Mouse (Mus musculus): Measurements from ENCODE around the gene Sez6.

Sez6 gene

DNA sequence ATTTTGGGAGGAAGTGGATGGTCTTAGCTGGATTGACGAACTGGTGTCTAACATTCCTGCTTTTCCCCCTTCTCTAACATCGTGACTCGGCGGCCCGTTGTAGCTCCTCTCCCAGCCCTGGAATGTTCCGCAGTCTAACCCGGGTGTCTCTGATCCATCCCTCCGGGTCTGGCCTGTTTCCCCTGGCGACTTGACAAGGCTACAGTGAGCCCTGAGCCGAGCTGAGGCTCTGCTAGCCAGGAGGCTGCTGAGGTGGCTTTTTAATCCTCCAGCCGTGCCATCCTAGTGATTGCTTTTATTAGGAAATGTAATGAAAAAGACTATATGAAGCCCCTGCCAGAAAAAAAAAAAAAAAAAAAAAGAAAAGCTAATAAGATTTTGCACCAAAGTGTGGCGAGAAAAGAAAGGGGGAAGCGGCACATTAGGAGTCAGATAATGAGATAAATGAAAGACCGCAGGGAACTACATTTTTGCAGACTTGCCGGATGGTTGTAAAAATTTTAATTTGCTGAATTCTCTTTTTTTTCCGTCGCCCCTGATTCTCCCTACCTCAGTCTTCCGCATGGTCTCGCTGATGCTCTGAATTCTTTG, 24.4 kb upstream of the Sez6 start:
- no peak for DNase-seq (ENCODE audit: low spot score in 2 of 2)

DNA sequence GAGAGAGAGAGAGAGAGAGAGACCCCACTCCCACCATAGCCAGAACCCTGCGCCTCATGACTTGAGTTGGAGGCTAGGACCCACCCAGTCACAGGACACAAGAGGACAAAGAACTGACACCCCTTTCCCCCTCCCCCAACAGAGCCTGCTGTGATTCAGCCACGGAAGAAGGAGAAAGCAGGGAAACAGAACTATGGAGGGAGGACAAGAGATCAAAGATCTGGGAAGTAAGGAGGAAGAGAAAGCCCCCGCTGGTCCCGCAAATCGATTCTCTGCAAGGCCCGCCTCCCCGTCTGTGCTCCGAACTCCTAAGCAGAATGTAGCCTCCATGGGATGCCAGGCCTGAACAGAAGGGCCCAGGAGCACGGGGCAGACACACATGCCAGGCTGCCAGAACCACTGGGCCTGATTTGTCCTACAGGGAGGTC, 23.8 kb upstream of the Sez6 start:
- DNase-seq (ENCODE audit: low spot score in 2 of 2): no peak

DNA sequence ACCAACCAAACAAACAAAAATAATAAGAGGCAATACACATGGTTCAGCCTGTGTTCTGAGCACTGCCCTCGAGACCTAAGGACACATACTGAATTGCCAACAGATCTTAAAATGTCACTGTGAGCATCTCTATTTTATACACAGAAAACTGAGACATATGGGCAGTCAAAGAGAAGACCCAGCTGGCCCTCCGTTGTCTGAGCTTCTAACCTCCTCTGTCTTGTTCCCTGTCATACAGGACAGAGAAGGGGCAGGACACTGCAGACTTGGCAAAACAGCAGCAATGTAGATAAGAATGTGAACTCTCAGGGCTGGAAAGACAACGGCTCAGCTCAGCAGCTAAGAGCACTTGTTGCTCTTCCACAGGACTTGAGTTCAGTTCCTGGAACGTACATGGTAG, 22.1 kb upstream of the Sez6 start:
- no peak for DNase-seq (ENCODE audit: low spot score in 2 of 2)

DNA sequence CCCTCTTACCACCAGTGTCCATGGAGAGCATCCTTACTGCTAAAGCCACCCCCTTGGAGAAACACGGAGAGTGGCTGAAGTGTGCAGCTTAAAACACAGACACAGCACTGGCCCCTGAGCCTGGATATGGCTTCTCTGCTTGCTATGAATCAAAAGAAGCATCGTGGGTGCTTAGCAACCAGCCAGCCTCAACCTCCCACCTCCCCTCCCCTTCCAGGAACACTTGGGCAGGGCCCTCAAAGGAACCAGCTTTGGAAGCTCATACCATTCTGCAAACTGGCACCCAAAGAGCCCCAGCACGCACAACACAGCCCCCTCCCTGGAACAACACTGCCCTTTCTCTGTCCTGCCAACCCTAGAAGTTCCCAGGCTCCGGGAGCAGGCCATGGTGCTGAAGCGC, 21.2 kb upstream of the Sez6 start:
- no peak for DNase-seq (ENCODE audit: low spot score in 2 of 2)

DNA sequence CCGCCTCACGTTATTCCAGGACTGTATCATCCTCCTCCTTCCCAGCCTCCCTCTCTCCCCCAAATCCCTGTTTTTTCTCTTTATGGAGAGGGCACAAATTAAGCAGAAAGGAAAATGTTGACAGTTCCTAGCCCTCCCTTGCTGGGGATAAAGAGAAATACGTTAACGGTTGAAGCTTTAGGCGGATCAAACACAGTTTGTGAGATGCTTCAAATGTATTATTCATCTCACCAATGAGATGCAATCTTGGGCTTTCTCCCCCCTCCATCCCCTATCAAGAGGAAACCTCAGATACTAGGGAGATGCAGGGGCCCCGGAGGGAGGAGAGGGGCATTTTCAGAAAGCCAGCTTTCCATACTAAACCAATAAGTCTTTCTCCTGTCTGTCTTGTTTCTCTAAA, 20.8 kb upstream of the Sez6 start:
- no peak for DNase-seq (ENCODE audit: low spot score in 2 of 2)

DNA sequence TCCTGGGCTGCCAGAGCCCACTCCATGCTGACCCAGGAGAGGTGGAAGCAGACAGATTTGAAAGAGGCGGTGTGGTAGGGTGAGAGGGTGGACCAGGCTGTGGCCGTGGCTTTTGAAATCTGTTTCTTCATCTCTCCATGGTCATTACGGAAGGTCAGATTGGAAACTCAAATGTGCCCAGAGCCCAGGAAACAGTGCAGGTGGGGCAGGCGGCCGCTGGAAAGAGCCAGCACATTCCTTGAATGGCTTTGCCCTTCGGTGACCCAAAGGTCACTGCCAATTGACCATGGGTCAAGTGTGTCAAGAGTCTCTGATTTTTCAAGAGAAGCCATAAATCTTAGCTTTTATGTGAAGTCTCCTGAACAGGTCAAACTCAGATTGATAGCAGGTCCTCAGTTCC, 17.1 kb upstream of the Sez6 start:
- no peak for DNase-seq (ENCODE audit: low spot score in 2 of 2)

DNA sequence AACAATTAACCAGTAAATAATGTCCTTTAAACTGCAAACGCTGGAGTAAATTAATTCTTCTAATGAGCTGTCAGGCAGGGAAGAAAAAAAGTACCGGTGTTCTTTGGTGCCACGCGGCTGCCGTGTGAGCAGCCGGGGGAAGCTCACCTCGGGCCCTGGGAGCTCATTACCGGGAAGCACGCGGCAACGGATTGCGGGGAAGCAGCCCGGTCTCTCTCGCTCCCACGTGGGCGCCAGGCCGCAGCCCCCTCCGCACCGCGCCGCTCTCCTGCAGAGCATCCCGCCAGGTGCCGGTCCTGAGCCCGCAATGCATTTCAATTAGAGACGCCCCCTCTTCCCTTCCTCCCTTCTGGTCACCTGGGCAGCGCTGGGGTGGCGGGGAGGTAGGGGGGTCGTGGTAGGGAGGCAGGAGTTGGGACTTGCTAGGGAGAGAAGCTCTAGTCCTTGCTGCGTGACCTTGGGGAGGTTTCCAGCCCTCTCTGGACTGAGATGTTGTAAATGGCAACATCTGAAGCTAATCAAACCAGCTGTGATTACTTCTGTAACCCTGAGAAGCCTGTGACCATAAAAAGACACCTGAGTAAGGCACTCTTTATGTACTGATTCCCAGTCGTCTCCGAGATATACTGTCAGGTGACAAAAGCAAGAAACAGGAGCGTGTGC, 15.9 kb upstream of the Sez6 start:
- no peak for DNase-seq (ENCODE audit: low spot score in 2 of 2)

DNA sequence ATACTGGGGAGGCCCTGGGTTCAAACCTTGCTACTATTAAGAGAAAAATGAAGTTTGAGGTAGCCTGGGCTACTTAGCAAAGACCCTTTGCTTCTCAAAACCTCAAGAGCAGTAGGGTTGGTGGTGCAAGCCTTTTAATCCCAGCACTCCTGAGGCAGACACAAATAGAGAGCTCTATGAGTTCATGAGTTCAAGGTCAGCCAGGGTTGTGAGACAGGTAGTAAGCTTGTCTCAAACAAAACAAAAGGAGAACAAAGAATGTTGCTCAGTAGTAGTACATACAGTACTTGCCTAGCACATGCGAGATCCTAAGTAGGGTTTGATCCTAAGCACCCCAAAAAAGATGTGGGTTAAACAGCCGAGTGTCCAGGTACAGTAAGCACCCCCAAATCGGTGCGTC, 13.9 kb upstream of the Sez6 start:
- DNase-seq (ENCODE audit: low spot score in 2 of 2): no peak

DNA sequence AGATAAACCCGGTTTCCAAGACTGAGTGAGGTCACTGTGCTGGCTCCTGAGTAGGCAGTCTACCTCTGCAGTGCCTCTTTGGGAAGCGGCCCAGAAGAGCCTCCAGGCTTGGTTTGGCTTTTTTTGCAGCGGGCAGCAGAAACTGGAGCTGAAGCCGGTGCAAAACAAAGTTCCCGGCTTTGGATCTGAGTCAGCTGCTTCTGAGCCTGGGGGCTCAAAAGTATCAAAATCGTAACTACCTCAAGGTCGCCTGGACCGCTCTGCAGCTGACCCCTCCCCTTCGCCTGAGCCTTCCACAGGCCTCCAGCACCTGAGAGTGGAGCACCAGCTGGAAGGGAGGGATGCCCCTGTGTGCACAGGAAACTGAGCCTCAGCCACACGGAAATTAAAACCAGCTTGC, 13.4 kb upstream of the Sez6 start:
- no peak for DNase-seq (ENCODE audit: low spot score in 2 of 2)

DNA sequence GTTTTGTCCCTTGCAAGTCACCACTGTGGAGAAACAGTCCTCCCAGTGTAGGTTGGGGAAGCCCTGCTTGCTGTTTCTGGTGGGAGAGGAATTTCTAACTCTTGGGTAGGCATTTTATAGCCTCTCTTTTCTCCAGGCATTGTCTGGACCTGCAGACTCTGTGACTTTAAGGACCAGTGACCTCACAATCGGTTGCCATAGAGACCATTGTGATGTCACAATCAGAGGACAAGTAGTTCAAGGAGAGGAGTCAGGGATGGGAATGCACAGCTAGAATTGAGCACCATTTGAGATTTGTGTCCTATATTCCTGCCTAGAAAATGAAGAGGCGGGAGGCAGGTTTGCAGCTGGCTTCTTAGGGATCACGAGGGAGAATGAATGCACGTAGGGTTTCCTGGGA, 7.3 kb upstream of the Sez6 start:
- no peak for DNase-seq (ENCODE audit: low spot score in 2 of 2)

DNA sequence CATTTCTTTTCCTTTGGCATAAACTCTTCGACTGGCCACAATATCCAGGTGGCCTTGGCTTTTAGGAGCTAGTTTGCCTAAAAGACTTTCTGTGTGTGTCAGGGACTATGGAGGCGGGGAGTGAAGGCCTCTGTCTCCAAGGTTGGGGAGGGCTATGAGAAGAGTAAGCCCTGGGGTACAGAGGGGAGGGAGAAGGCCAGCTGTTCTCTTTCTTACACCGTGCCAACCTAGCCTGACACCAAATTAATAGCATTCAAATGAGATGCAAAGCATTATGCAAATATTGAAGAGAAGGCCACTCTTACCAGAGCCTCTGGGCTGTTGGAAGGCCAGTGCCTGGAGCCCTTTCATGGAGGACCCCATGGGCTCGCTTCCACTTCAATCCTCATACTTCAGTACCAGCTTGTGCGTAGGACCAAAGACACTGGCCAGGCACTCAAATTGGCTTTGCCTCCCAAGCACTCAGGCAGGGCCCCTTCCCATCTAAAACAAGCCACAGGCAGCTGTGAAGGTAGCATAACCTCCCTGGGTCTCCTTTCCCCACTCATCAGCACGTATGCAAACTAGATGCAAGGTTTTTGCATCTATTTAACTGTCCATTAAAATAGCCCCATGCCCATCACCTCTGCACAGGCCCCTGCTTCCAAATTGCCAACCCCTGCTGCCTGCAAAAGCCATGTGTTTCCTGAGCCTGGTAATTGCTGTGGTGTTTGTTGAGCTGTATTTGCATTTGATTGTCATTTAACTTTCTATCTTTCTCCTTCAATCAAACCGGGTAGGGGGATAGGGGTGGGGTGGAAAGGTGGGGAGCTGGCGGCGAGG, 4.6 kb upstream of the Sez6 start:
- DNase-seq (ENCODE audit: low spot score in 2 of 2): no peak

DNA sequence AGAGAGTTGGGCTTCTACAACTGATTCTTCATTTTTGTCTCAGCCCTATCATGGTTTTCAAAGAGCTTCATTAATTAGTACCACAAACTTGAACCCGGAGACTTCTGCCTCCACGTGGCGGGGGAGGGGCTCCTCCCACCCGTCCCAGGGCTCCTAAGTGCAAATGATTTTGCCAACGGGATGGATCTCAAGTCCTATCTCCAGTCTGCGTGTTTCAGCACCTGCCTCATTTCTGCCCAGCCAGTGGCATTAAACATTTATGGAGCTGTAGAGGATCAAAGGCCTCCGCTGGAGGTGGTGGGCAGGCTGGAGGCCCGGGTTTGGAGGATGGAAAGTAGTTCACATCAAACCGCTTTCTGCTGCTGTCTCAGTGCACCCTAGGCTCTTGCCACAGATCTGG, 3.9 kb upstream of the Sez6 start:
- DNase-seq (ENCODE audit: low spot score in 2 of 2): no peak

DNA sequence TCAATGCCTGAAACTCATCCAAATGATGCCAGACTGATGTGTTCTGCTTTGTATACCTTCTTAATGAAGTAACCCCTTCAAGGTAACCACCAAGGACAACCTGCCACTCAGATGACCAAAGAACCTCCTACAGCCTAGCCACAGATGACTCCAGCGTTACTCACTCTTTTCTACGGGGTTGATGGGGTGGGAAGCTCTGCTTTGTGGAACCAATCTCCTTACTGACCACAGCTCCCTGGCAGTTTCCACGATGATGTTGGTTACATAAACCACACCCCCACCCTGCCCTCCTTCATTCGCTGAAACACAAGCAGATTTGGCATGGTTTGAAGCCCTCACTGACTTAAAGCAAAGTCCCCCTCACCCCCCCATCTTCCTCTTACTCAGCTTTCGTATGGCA, 2.8 kb upstream of the Sez6 start:
- no peak for DNase-seq (ENCODE audit: low spot score in 2 of 2)

DNA sequence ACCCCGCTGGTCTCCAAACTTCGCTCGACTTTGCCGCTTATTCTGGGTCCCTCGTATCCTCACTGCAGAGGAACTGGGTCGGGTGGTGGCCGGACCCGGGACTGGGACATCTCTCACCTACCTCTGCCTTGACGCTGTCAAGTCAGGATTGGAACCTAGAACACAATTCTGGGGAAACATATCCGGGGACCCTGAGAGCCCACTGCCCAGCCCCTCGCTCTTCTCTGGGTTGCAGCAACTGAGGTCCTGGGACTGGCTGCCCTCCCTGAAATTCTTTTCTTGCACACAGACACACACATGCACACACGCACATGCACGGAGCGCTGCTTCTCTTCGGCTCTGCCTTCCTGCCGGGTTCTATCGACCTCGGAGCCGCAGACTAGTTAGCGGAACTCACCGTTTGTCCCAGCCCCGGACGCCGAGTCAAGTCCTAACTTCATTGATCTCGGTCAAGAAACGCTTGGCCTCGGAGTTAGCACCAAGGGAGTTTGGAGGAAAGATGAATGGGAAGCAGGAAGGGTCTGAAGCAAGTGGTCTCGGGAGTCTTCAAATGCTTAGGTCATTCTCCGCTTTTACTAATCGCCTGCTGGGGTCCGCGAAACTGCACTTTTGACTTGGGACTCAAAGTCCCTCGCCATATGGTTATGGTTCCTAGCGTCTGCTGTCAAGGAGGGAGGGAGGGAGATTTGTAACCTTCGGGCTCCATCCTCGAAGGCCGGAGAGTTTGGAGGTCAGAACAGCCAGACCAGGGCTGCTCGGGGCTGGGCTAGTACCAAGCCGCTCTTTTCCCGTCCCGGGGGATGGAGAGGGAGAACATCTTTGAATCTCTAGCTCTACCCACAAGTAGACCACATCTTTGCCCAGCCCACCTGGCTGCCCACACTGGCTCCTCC, 1.2 kb downstream of the Sez6 start:
- DNase-seq (ENCODE audit: low spot score in 2 of 2): no peak

DNA sequence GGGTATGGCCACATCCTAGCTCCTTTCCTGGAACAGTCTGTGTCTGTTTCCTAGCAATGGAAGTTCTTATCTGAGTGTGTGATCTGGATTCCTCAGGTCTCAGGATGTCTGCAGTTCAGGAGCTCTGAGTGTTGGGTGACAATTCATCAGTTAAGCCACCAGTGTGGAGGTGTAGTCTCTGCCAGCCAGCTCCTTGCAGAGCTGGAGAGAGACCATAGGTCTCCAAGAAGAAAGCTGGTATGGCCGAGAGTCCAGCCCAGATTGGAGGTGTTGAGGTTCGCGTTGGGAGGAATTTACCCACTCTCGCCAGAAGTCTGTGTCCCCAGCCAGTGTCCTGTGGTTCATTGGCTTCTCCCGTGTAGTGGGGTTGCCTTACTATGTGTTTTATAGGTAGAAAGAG, 2.0 kb downstream of the Sez6 start:
- no peak for DNase-seq (ENCODE audit: low spot score in 2 of 2)

DNA sequence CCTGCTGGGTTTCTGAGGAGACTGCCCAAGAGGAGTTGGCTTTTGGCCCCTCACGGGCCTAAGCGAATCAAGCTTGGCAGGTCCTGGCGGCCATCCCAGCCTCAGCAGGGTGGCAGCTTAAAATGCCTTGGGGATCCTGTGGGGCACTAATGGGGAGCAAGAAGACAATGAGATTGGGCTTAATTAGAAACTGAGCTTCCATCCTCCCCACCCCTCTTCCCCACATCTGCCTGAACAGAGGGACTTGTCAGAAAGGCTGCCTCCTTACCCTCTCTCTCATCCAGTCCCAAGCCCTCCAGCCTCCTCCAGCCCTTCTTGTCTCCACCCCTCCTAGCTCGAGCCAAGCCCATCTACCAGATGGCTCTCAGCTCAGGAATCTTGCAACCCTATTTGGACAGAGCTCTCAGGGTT, 3.5 kb downstream of the Sez6 start:
- DNase-seq (ENCODE audit: low spot score in 2 of 2): no peak

DNA sequence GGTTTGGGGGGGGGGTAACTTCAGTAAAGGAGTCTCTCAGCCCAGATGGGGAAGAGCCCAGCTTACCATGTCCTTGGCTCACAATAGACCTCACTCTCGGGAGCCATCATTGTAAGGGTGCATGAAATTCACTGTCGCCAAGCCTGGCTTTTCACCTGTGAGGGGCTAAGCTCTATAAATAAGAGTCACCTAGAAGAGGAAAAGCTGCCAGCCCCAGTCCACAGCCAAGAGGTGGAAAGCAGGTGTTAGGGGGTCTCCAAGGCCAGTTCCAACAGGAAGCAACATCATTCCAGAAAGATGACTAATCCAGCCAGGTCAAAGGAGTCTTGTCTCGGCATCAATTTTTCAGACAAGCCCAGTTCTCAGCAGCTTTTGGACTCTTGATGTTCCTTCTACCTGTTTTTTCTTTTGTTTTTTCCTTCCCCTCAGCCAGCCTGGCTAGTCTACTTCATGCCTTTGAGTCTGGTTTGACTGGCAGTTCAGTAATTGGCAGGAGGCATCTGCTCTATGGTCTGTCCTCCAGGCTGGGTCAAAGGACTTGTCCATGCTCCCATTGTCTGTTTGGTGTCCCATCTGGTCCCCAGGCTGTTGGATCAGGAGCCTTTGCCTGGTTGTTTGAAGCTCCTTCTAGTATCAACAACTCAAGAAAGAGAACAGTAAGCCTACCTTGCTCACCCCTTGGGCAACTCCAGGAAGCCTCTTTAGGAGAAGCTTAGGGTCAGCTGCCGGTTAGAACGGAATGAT, 4.1 kb downstream of the Sez6 start:
- DNase-seq (ENCODE audit: low spot score in 2 of 2): no peak

DNA sequence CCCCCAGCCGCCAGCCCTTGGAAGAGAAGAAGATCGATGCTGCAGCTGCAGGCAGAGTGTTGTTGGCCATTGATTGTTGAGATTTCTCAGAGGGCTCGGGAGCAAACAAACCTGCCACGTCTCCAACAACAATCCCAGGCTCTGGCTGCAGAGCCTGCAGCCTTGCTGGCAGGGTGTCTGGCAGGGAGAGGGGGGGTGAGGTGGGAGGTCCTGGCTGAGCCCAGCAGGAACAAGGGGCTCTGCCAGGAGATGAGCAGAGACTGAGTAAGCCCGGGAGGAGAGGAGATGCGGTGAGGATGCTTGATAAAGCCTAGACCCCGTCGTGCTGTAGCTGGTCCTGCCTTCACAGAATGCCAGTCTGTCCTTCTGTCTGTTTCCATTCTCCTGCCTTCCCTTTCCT, 6.2 kb downstream of the Sez6 start:
- DNase-seq (ENCODE audit: low spot score in 2 of 2): no peak

DNA sequence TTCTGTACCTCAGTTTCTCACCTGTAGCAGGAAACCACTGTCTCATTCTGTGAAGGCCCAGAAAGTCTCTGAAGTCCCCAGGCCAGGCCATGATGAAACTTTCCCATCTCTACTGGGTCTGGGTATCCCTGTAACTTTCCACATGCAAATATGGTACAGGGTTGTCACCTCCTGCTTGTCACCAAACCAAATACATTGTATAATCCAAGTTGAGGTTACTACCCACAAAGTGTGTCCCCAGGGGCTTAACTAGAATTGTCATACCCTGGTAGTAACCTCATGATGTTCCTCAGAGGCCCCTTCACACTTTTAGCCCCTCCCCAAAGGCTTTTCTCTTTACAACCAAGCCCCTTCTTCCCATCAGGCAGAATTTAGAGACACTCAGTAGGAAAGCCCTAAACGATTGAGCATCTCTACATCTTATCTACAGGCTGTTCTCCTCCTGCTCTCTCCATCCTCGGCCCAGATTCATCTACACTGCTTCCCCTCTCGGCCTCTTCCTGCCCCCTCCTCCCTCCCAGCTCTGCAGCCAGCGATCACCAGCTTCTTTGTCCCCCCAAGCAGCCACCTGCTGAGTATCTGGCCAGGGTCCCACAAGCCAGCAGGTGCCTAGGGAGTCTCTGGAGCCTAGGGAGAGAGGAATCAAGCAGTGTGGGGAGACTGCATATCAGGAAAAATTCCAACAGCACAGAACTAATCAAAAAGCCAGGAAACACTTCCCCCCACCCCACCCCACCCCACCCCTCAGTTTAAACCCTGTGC, 7.2 kb downstream of the Sez6 start:
- no peak for DNase-seq (ENCODE audit: low spot score in 2 of 2)

DNA sequence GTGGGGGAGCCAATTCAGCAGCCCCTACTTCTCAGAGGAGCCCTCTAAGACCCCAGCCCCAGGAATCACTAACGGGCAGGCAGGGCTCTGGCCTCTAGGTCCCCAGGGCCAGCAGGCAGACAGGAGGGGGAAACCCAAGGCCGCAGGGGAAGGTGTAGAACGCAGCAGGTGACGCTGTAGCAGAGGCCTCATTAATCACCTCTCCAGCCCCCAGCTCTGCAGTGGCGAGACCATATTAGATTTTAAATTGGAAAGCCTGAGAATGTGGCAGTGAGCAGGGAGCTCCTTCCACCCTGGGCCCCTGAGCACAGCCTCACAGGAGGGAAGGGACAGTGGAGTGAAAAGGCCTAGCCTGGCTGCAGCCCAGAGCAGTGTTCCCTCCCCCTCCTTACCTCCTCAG, 11.6 kb downstream of the Sez6 start:
- DNase-seq (ENCODE audit: low spot score in 2 of 2): no peak

DNA sequence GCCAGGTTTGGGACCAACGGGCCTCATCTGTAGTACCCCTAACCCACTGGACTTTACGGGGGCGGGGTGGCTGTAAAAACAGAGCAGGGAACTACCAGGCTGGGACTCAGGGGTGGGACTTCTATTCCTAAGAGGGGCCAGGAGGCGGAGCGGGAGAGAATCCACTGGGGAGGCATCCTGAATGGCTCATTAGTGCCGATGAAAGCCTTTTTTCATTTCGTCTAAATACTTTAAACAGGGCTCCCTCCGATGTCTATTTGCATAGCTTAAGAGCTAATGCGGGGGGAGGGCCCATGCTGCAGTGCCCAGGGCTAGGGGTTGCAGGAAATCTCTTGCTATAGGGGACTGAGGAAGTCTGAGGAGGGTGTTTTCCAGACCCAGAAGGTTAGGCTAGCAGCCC, 17.3 kb downstream of the Sez6 start:
- no peak for DNase-seq (ENCODE audit: low spot score in 2 of 2)

Data from spleen, postnatal 14 days (tissue).